Mouse (Mus musculus) lung, postnatal 25 days (tissue): Measurements from ENCODE around the gene Tmco4.
A peak's percentile ranks its signal among the peaks of the same experiment; 100 is the strongest.
"Not testable (repeated sequence)": the region's sequence is repeated elsewhere in the genome, so short reads cannot be mapped to it uniquely, and the experiment has no call there.

Experiments used
- DNase-seq: peaks from one replicate; pipeline ENCODE4 v3.0.0; 2022; ENCODE audit warnings: low spot score

The Tmco4 gene

DNA sequence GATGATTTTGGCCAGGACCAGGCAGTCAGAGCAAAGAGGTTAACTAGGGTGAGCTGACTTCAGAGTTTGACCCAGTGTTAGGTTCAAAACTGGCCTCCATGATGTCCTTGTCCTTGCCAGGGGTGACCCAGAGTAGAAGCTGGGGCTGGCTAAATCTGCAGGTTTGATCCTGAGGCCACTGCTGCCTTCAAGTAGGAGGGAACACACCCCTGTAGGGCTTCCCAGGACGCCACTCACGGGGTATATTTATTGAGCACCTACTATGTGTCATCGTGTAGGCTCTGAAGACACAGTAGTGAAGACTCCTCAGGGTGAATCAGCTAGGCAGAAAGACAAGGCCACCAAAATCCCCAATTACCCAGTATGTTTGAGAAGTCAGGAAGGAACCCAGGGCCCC, 1.0 kb downstream of the Tmco4 start:
- no peak for DNase-seq

GRCm38 (mm10) chr4:138974540-138974939, 1.9 kb downstream of the Tmco4 start:
- DNase-seq: not testable (repeated sequence)

DNA sequence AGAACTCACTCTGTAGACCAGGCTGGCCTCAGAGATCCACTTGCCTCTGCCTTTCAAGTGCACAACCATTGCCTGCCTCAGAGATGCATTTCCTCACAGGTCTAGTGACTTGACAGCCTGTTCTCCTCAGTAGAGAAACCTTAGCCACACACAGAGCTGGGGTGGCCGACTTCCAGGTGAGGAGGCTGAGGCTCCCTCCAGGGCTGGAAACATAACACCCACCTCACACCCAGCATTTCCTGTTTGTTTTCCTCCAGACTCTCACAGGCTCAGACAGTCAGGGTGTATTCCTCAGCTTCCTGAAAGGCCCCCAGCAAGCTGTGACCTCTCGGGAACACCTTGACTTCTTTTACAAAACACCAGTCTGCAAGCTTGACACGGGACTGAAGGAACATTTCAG, 2.5 kb downstream of the Tmco4 start:
- DNase-seq: no peak

GRCm38 (mm10) chr4:138976046-138976445, 3.4 kb downstream of the Tmco4 start:
- DNase-seq: peak; percentile 35

- DNase-seq: no peak
Observed at GRCm38 (mm10) chr4:138980021-138980420, 7.3 kb downstream of the Tmco4 start.

GRCm38 (mm10) chr4:138980771-138981420, 8.2 kb downstream of the Tmco4 start:
- DNase-seq: no peak

DNA sequence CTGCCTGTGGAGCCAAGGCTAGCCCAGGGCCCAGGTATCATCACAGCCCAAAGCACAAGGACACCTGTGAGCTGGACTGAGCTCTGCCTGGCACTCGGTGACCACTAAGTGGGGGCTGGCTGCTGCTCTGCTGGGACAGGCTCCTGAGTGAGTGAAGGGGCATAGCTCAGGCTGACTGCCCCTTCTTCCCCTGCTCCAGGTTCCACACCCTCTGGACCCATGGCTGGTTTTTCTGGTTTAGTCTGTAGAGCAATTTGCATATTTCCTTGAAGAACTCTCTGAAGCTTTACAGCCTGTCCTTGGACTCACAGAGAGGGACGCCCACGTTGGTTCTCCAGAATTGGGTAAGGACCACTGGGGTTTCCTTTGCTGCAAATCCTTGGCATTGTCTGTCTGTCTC, 10.7 kb downstream of the Tmco4 start:
- DNase-seq: peak; percentile 21

GRCm38 (mm10) chr4:138984744-138985143, 12.1 kb downstream of the Tmco4 start:
- no peak for DNase-seq

DNA sequence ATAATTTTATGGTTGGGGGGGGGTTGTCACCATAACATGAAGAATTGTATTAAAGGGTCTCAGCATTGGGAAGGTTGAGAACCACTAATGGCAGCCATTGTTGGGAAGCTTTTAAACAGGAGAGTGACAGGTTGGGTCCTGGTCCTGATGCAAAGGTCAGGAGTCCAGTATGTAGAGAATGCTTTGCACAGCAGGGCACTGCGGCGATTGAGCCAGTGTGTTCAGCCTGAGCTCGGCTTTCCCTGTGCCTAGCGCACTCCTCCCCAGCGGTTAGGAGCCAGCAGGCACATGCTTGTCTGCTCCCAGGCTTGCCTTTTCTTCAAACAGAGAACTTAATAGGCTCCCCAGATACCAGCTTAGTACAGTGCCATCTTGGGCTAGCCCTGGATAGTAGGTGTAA, 13.6 kb downstream of the Tmco4 start:
- no peak for DNase-seq

DNA sequence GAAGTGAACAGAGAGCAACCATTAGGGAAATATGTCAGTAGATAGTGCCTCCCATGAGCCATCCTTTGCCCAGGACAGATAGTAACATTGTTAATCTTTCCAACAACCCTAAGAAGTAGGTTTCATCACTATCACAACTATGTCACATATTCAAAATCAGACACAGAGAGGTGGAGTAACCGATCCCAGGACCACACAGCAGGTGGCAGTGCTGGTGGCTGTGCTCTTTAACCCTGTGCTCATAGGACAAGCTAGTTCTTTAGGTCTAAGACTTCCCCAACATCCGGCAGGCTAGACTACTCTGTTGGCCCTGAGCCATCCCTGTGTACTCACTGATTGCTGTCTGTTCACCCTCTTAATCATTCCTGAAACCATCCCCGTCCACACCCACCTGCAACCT, 21.7 kb downstream of the Tmco4 start:
- no peak for DNase-seq

- no peak for DNase-seq
Observed at GRCm38 (mm10) chr4:138996410-138996809, 23.7 kb downstream of the Tmco4 start.

DNA sequence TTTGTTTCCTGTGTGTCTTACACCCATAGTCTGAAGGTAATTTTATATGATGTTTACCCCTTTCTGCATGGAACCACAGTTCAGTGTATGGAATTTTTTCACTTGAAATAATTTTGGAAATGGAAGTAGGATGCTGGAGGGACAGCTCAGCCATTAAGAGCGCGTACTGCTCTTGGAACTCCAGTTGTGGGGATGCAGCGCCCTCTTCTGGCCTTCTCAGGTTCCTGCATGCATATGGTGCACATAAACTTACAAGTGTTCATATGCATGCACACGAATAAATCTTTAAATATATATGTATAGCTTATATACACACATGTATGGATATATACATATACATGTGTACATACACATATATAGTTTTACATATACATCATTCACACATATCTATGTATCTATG, 24.4 kb downstream of the Tmco4 start:
- DNase-seq: no peak

DNA sequence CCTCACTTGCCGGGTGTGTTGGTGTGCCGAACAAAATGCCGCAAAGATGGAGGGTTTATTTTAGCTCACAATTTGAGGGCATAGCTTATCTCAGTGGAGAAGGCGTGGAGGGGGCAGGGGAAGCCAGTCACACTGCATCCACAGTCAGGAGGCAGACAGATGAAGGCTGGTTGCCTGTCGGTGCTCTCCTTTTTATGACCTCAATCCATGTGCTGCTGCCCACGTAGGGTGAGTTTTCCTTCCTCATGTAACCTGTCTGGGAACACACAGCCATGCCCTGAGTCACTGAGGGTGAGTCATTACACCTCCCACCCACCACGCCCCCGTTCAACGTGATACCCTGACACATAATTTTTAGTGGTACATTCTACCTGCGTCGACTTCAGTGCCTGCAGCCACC, 25.9 kb downstream of the Tmco4 start:
- no peak for DNase-seq

- no peak for DNase-seq
Observed at GRCm38 (mm10) chr4:139001026-139001425, 28.3 kb downstream of the Tmco4 start.

GRCm38 (mm10) chr4:139001433-139001832, 28.7 kb downstream of the Tmco4 start:
- peak; percentile 27 for DNase-seq

- no peak for DNase-seq
Observed at GRCm38 (mm10) chr4:139004067-139004466, 31.4 kb downstream of the Tmco4 start.

GRCm38 (mm10) chr4:139005214-139005613, 32.5 kb downstream of the Tmco4 start:
- no peak for DNase-seq

GRCm38 (mm10) chr4:139007353-139007752, 34.7 kb downstream of the Tmco4 start:
- no peak for DNase-seq

GRCm38 (mm10) chr4:139007981-139008536, 35.4 kb downstream of the Tmco4 start:
- DNase-seq: no peak

- no peak for DNase-seq
Observed at GRCm38 (mm10) chr4:139011201-139011702, 38.6 kb downstream of the Tmco4 start.

DNA sequence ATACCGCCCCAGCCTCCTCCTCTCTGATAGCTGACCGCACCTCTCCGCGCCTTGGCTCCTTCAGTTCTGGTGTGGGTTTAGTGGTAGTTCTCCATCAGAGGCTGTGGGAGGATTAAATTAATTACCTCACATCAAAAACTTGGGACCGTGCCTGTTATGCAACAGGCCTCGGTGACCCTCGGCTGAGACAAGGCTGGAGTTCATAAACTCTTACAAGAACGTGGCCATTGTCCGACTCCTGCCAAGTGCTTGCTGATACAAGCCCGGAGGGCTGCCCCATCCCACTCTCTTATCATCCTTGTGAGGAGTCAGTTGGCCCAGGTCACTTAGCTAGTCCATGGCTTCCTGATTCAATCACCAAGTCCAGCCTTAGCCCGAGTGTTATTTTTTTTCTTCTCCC, 40.6 kb downstream of the Tmco4 start:
- DNase-seq: no peak

GRCm38 (mm10) chr4:139014793-139015192, 42.1 kb downstream of the Tmco4 start:
- DNase-seq: no peak

- no peak for DNase-seq
Observed at GRCm38 (mm10) chr4:139018388-139018787, 45.7 kb downstream of the Tmco4 start.

GRCm38 (mm10) chr4:139018976-139019375, 46.3 kb downstream of the Tmco4 start:
- DNase-seq: no peak
